Mouse (Mus musculus) midbrain, embryonic 11.5 days (tissue): ENCODE results near the gene Supt20. TPM values are rescaled to one million over a fixed set of nuclear protein-coding genes. Genes with fewer than 3 reads are reported as not detected.
"Not testable (repeated sequence)": the region's sequence is repeated elsewhere in the genome, so short reads cannot be mapped to it uniquely, and the experiment has no call there.

ENCODE experiments used
- ATAC-seq: fragments of 200-750 bp; cut with Nextera tagmentation; 2 replicates; pipeline ENCODE4 v1.8.0; 2017; ENCODE audit warnings: moderate TSS enrichment, moderate library complexity; ENCODE audit not compliant: low FRiP score
- DNase-seq: peaks from one replicate; pipeline ENCODE4 v3.0.0; 2015; ENCODE audit warnings: low spot score; ENCODE audit errors: missing footprints
- H3K27ac ChIP-seq: fragments of 300-500 bp; sonication (generic); 2 replicates; pipeline ENCODE4 v1.5.1; 2014; ENCODE audit warnings: low read depth, low read length
- H3K27me3 ChIP-seq: fragments of 300-500 bp; sonication (generic); 2 replicates; pipeline ENCODE4 v1.6.1; 2014; ENCODE audit warnings: mild to moderate bottlenecking, low read length, moderate library complexity, mixed read lengths; ENCODE audit not compliant: control insufficient read depth, insufficient read depth
- H3K36me3 ChIP-seq: fragments of 300-500 bp; sonication (generic); 2 replicates; pipeline ENCODE4 v1.6.1; 2014; ENCODE audit warnings: mild to moderate bottlenecking, low read length, moderate library complexity, mixed read lengths; ENCODE audit not compliant: control insufficient read depth, insufficient read depth
- H3K4me1 ChIP-seq: fragments of 300-500 bp; sonication (generic); 2 replicates; pipeline ENCODE4 v1.6.1; 2014; ENCODE audit warnings: low read length; ENCODE audit not compliant: control insufficient read depth, insufficient read depth
- H3K4me2 ChIP-seq: fragments of 300-500 bp; sonication (generic); 2 replicates; pipeline ENCODE4 v1.6.1; 2014; ENCODE audit warnings: mild to moderate bottlenecking, moderate library complexity
- H3K4me3 ChIP-seq: fragments of 300-500 bp; sonication (generic); 2 replicates; pipeline ENCODE4 v1.5.1; 2014; ENCODE audit warnings: low read depth, low read length
- H3K9ac ChIP-seq: fragments of 300-500 bp; sonication (generic); 2 replicates; pipeline ENCODE4 v1.6.1; 2014; ENCODE audit warnings: low read length
- H3K9me3 ChIP-seq: fragments of 300-500 bp; sonication (generic); 2 replicates; pipeline ENCODE4 v1.6.1; 2016; ENCODE audit warnings: low read length; ENCODE audit not compliant: control insufficient read depth
- WGBS: fragments of 180-500 bp; shearing (Covaris S2); extraction: QIAGEN DNeasy Blood & Tissue Kit; methylation state at CpG from one replicate; pipeline ENCODE4 v1.1.7; 2014; 5-methylcytosine and 5-hydroxymethylcytosine counted together
- polyA plus RNA-seq: library from polyadenylated mRNA; unstranded; fragments of >200 nt; fragmentation: Nextera tagmentation; extraction: Ambion mirVana; gene quantifications from 2 replicates; pipeline ENCODE4 v1.2.1, GENCODE M21; 2014

Supt20 gene
- polyA plus RNA-seq, 1 experiment from 2014 or later = 117 TPM

DNA sequence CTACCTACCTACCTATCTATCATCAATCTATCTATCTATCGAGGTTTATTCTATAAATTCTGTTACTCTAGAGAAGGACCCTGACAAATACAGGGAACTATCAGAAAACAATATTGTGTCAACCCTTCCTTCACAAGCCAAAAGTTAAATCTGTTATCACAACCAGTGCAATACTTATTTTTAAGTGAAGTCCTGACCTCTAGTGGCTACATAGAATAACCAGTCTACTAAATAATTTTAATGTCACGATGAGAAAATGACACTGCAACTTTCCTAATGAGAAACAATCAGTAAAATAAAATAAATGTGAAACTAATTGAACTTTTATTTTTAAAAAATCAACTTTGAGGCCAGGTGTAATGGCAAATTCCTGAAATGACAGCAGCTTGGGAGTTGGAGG is 3.5 kb upstream of the Supt20 start:
- no peak overlapping the region for H3K27ac ChIP-seq

DNA sequence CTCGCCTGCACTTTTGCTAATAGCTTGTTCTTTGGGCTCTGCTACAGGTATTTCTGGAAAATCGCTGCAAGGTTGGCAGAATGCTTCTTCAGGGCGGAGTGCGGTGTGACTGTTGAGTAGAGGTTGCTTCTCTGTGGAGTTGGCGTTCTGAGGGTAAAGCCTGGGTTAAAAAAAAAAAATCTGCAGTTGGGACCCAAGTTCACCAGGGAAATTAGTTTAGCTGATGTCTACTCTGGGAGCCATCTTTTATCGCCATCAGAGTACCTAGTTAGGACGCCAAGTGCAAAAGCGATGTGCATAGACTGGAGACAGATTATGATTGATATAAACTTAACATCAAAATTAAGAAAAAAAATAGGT is 429 bp downstream of the Supt20 start:
- DNase-seq (no peak), ATAC-seq (no peak)
- Histone ChIP-seq H3K36me3 (no peaks in the 10 kb centered on the region; the same call in 1 of the 2 replicates), H3K27ac (peak overlapping the region; percentile 48; the same call in 1 of the 2 replicates), H3K4me1 (no peaks in the 10 kb centered on the region), H3K4me3 (peak overlapping the region; percentile 64), H3K27me3 (no peaks in the 10 kb centered on the region), H3K9me3 (no peaks in the 10 kb centered on the region), H3K4me2 (peak overlapping the region; percentile 58), H3K9ac (peak overlapping the region; percentile 68)
- under 1% methylated on average over 8 of the region's 8 CpGs for WGBS

More for the DNA sequence above, 3.5 kb upstream of the Supt20 start:
- no peaks in the 10 kb centered on the region for H3K36me3 ChIP-seq
- no peak overlapping the region for H3K4me2 ChIP-seq
- ATAC-seq (no peak), DNase-seq (no peak)
- no peaks in the 10 kb centered on the region for H3K4me1 ChIP-seq
- no peak overlapping the region for H3K9ac ChIP-seq
- H3K27me3 ChIP-seq = no peaks in the 10 kb centered on the region
- 60% methylated on average over 2 of the region's 2 CpGs for WGBS
- H3K4me3 ChIP-seq = no peak overlapping the region
- no peaks in the 10 kb centered on the region for H3K9me3 ChIP-seq

DNA sequence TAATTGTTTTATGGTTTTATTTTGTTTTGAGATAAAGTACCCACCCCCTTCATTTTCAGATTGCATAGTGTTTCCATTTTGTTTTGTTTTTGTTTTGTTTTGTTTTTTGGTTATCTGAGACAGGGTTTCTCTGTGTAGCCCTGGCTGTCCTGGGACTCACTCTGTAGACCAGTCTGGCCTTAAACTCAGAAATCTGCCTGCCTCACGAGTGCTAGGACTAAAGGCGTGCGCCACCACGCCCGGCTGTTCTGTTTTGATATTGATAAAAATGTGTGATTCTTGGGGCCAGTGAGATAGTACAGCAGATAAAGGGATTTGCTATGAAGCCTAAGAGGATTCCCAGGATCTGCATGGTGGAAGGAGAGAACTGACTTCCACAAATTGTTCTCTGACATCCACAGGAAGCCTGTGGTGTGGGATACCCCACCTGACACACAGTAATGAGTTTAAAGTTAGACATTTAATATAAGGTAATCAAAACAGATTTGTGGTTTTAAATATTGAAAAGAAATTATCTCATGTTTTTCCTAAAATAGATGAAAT is 7.2 kb downstream of the Supt20 start:
- Histone ChIP-seq H3K27me3 (no peaks in the 10 kb centered on the region), H3K36me3 (peaks cover 7% of the 10 kb centered on the region; the same call in 1 of the 2 replicates), H3K4me1 (no peaks in the 10 kb centered on the region), H3K4me2 (no peak overlapping the region), H3K27ac (no peak overlapping the region), H3K9me3 (no peaks in the 10 kb centered on the region), H3K4me3 (no peak overlapping the region), H3K9ac (no peak overlapping the region)
- DNase-seq (no peak), ATAC-seq (no peak)
- 91% methylated on average over 5 of the region's 5 CpGs for WGBS

DNA sequence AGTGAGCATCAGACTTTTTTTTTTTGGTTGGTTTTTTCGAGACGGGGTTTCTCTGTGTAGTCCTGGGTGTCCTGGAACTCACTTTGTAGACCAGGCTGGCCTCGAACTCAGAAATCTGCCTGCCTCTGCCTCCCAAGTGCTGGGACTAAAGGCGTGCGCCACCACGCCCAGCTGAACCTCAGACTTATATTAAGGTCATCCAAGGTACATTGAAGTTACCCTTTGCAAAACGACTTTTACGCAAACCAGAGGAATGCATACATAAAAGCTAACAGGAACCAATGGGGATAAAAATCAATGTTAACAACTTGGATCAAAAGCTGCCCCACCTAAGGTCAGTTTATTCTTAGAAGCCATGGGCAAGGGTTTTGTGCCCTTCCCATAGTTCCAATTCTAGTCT is 11.5 kb downstream of the Supt20 start:
- H3K4me3 ChIP-seq, H3K4me1 ChIP-seq, H3K4me2 ChIP-seq, ATAC-seq, H3K27me3 ChIP-seq, DNase-seq, H3K27ac ChIP-seq, H3K9me3 ChIP-seq, H3K9ac ChIP-seq: not testable (repeated sequence)
- peaks cover 14% of the 10 kb centered on the region; the same call in 1 of the 2 replicates for H3K36me3 ChIP-seq
- WGBS = 95% methylated on average over 8 of the region's 8 CpGs

DNA sequence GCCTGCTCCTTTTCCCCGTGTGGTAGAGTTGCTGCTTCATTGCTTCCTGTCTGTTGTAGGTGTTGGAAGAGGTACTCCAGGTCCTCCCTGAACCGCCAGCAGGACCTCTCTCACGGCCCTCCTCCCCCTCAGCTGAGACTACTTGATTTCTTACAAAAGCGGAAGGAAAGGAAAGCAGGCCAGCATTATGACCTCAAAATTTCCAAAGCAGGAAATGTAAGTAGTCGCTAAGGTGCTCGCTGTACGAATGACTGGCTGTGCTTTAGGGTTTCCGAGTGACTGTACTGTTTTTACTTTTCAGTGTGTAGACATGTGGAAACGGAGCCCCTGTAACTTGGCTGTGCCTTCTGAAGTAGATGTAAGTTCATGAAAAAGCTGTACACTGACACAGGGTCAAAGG is 16.4 kb downstream of the Supt20 start:
- Histone ChIP-seq H3K27ac (no peak overlapping the region), H3K9me3 (no peaks in the 10 kb centered on the region), H3K4me1 (no peaks in the 10 kb centered on the region), H3K36me3 (peaks cover 23% of the 10 kb centered on the region), H3K4me3 (no peak overlapping the region), H3K4me2 (no peak overlapping the region), H3K9ac (no peak overlapping the region), H3K27me3 (no peaks in the 10 kb centered on the region)
- no peak for ATAC-seq
- 90% methylated on average over 9 of the region's 9 CpGs for WGBS
- no peak for DNase-seq

DNA sequence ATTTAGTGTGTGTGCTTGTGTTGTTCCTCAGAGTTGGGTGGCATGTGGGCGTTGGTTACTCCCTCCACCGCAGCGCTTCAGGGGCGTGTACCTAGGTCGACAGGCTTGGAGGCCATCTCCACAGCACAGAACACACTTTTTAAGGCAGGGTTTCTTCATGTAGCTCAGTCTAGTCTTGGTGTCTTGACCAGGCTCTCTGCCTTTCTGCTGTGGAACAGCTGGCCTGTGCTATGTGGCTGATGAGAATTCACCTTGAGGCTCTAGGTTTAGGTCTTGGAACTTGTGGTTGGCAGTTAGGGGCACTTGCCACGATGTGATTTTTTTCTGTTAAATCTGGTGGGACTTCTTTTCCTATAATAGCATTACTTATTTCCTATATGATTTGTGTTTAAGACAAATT is 21.6 kb downstream of the Supt20 start, which contains the start of gene Gm21958:
Gene Gm21958, minus strand, starts transcription at position 101 of the 400 bp plus-strand sequence.
- no peak within 1 kb of the TSS for H3K4me3 ChIP-seq
- ATAC-seq (no peak), DNase-seq (no peak)
- no peak within 1 kb of the TSS for H3K27ac ChIP-seq
- 91% methylated on average over 6 of the region's 6 CpGs for WGBS
- no peaks in the 10 kb centered on the region for H3K27me3 ChIP-seq
- H3K4me1 ChIP-seq = no peaks in the 10 kb centered on the region
- no peak within 1 kb of the TSS for H3K9ac ChIP-seq
- H3K9me3 ChIP-seq = no peaks in the 10 kb centered on the region
- peaks cover 25% of the 10 kb centered on the region for H3K36me3 ChIP-seq
- H3K4me2 ChIP-seq = no peak within 1 kb of the TSS

DNA sequence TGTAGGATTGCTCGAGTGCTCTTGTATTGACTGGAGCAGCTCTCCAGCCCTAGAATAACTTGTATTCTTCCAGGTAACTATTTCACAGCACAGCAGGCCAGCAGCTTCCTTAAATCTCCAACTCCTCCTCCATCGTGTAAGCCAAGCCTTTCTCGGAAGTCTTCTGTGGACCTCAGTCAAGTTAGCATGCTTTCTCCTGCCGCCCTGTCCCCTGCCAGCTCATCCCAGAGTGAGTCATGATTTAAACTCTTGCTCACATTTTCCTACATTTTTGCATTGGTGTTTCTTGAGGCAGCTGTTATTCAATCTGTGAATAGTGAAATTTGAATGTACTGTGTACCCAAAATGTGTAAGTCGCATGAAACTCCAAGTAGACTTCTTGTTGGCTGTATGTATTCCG is 22.9 kb downstream of the Supt20 start:
- Histone ChIP-seq H3K4me3 (no peak overlapping the region), H3K27ac (no peak overlapping the region), H3K9me3 (no peaks in the 10 kb centered on the region), H3K9ac (no peak overlapping the region), H3K27me3 (no peaks in the 10 kb centered on the region), H3K36me3 (peaks cover 23% of the 10 kb centered on the region), H3K4me1 (no peaks in the 10 kb centered on the region), H3K4me2 (no peak overlapping the region)
- WGBS = 91% methylated on average over 6 of the region's 6 CpGs
- DNase-seq (no peak), ATAC-seq (no peak)

DNA sequence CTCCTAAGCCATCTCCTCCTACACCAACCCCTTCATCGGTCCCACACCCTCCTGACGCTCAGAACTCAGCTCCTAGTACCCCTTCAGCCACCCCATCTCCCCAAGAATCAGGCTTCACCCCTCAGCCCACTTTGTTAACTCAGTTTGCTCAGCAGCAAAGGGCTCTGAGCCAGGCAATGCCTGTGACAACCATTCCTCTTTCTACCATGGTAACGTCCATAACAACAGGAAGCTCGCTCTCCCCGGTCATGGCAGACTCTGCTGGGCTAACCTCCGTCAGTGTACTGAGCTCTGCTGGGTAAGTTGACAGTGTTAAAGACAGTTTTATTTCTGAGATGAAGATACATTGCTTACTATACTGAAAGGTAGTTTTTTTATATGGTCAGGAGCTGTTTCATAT is 24.7 kb downstream of the Supt20 start:
- WGBS = 82% methylated on average over 6 of the region's 6 CpGs
- Histone ChIP-seq H3K9me3 (no peaks in the 10 kb centered on the region), H3K27me3 (no peaks in the 10 kb centered on the region), H3K27ac (no peak overlapping the region), H3K4me2 (no peak overlapping the region), H3K9ac (no peak overlapping the region), H3K4me1 (no peaks in the 10 kb centered on the region), H3K4me3 (no peak overlapping the region), H3K36me3 (peaks cover 18% of the 10 kb centered on the region)
- no peak for ATAC-seq
- no peak for DNase-seq

DNA sequence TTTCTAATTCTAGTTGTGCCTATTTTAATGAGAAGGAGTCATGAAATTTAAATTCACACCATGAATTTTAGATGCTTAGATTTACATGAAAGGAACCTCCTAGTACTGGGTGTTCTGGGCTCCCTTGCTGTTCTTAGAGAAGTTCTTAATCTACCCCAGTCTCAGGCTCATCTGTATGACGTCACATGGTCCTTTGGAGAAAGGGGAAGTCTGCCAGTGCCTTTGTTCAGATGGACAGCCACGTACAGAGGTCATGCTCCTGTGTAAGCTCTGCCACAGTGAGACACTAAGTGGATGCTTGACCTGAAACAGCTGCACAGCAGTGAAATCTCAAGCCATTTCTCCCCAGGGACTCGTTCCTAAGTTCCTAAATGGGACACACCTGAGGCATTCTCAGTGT is 26.3 kb downstream of the Supt20 start:
- Histone ChIP-seq H3K9me3 (no peaks in the 10 kb centered on the region), H3K27me3 (no peaks in the 10 kb centered on the region), H3K9ac (no peak overlapping the region), H3K4me3 (no peak overlapping the region), H3K27ac (no peak overlapping the region), H3K4me1 (no peaks in the 10 kb centered on the region), H3K4me2 (no peak overlapping the region), H3K36me3 (peaks cover 14% of the 10 kb centered on the region)
- 57% methylated on average over 3 of the region's 3 CpGs for WGBS
- ATAC-seq (no peak), DNase-seq (no peak)
